Mouse (Mus musculus): ENCODE data around the gene Clec18a. TPM values are rescaled to one million over a fixed set of nuclear protein-coding genes. Genes with fewer than 3 reads are reported as not detected.
"Not testable (repeated sequence)": the region's sequence is repeated elsewhere in the genome, so short reads cannot be mapped to it uniquely, and the experiment has no call there.

Clec18a gene
- polyA plus RNA-seq, 1 experiment, result not detected

GRCm38 (mm10) chr8:111036591-111036990 lies 55.6 kb downstream of the Clec18a start:
- no peaks in the 10 kb centered on the region for H3K4me1 ChIP-seq (ENCODE audit: control insufficient read depth, insufficient read depth, insufficient read length, low read length)
- H3K27ac ChIP-seq (replicated peaks; ENCODE audit: low read depth, low read length), result no peak overlapping the region
- no peak overlapping the region for H3K4me3 ChIP-seq (ENCODE audit: insufficient read depth, low read depth, low read length)

GRCm38 (mm10) chr8:111034276-111034675 lies 58.0 kb downstream of the Clec18a start:
- Histone ChIP-seq H3K4me3 (ENCODE audit: insufficient read depth, low read depth, low read length) (peak overlapping the region; percentile 74), H3K4me1 (ENCODE audit: control insufficient read depth, insufficient read depth, insufficient read length, low read length) (no peaks in the 10 kb centered on the region), H3K27ac (replicated peaks; ENCODE audit: low read depth, low read length) (peak overlapping the region; percentile 76)

- no peaks in the 10 kb centered on the region for H3K4me1 ChIP-seq (ENCODE audit: control insufficient read depth, insufficient read depth, insufficient read length, low read length)
- peak overlapping the region; percentile 74 for H3K4me3 ChIP-seq (ENCODE audit: insufficient read depth, low read depth, low read length)
- H3K27ac ChIP-seq (replicated peaks; ENCODE audit: low read depth, low read length), result peak overlapping the region; percentile 76
These were observed 58.6 kb downstream of the Clec18a start for GRCm38 (mm10) chr8:111033482-111034215.

DNA sequence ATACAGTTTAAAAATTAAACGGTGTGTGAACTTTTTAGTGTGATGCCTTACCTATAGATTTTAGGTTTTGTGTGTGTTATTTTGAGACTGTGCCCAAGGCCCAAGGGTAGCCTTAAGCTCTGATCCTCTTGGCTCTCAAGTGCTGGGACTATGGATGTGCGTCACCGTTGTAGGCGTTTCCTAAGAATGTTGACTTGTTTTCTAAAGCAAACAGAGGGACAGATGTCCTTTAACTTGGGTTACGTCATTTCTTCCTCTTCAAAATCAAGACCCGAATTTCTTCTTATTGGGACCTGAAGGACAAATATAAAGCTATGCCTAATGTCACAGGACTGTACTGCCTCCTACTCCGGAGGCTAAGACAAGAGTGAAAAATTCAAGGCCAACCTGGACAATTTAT lies 59.3 kb downstream of the Clec18a start, which contains the start of gene Aars:
Gene Aars (plus strand): TSS at position 229 of the 400 bp plus-strand sequence.
- peak within 1 kb of the TSS; percentile 76 for H3K27ac ChIP-seq (replicated peaks; ENCODE audit: low read depth, low read length)
- no peaks in the 10 kb centered on the region for H3K4me1 ChIP-seq (ENCODE audit: control insufficient read depth, insufficient read depth, insufficient read length, low read length)
- H3K4me3 ChIP-seq (ENCODE audit: insufficient read depth, low read depth, low read length), result peak within 1 kb of the TSS; percentile 74

DNA sequence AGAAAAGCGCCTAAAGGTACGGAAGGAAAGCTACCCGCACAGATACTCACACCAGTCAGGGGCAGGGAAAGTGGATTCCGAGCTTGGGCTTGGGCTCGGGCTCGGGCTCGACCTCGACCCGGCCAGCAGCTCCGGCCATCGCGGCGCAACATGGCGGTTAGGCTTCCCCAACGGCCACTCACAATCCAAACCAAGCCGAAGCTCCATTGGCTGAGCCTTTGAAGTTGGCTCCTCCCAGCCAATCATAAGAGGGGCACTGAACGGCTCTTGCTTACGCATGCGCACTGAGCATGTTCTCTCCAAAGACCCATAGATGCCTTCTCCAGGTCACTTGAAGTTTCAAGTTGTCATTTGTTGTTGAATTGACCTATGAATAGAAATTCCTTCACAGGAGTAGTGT lies 60.7 kb downstream of the Clec18a start, which contains the start of gene Ddx19b:
Gene Ddx19b (minus strand): TSS at position 180 of the 400 bp plus-strand sequence.
- Histone ChIP-seq H3K4me3 (ENCODE audit: insufficient read depth, low read depth, low read length) (no peak within 1 kb of the TSS), H3K27ac (replicated peaks; ENCODE audit: low read depth, low read length) (no peak within 1 kb of the TSS), H3K4me1 (ENCODE audit: control insufficient read depth, insufficient read depth, insufficient read length, low read length) (no peaks in the 10 kb centered on the region)

DNA sequence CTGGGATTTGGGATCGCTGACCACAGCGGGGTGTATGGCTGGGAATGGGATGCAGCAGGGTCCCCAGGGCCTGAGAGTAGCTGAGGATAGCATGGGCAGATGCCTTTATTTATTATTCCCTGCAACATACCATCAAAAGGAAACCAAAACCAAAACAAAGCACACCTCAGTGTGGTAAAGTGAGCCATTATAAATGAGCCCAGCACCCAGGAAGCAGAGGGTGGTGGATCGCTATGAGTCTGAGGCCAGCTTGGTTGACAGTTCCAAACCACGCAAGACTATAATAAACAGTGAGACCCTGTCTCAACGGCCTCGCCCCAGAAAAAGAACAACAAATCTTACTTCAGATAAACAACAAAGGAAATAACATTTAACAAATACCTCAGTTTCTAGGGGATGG lies 62.2 kb downstream of the Clec18a start:
- H3K27ac ChIP-seq (replicated peaks; ENCODE audit: low read depth, low read length), result no peak overlapping the region
- H3K4me1 ChIP-seq (ENCODE audit: control insufficient read depth, insufficient read depth, insufficient read length, low read length), result no peaks in the 10 kb centered on the region
- no peak overlapping the region for H3K4me3 ChIP-seq (ENCODE audit: insufficient read depth, low read depth, low read length)

DNA sequence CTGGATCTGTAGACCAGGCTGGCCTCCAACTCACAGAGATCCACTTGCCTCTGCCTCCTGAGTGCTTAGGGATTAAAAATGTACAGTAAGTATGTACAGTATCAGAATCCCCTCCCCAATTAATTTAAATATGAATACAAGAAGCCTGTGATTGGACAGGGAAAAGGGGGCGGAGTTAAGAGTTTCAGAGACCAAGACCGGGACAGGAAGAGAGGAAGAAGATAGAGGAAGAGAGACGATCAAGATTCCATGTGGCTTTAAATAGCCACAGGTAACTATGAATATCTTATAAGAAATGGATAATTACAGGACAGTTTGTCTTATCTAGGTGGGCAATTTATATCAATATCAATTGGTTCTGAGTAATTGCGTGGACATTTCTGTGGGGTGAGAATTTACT lies 62.6 kb downstream of the Clec18a start:
- H3K27ac ChIP-seq (replicated peaks; ENCODE audit: low read depth, low read length), result no peak overlapping the region
- no peak overlapping the region for H3K4me3 ChIP-seq (ENCODE audit: insufficient read depth, low read depth, low read length)
- no peaks in the 10 kb centered on the region for H3K4me1 ChIP-seq (ENCODE audit: control insufficient read depth, insufficient read depth, insufficient read length, low read length)

DNA sequence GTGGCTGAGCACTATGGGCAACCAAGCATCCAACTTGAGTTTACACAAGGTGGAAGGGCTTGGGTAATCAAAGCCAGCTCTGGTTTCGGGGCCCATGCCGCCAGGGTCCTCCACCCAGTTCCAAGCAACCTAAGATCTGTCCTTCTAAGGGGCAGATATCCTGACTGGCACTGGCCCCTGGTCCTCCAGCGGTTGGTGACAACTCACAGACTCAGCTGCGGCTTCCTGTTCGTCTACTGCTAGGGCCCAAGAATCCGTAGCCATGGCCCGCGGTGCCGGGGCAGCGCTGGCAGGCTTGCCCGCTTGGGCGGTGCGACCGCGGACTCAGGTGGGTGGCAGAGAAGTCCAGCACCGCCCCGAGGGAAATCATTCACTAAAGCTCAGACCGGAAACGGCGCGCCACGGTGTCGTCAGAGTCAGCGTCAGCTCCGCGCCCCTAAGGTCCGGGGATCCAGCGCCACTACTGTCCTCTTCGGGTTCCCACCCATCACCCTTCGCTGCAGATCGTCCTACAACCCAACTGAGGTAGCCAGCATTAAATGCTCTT lies 64.8 kb downstream of the Clec18a start:
- H3K4me3 ChIP-seq (ENCODE audit: insufficient read depth, low read depth, low read length), result peak overlapping the region; percentile 75
- H3K27ac ChIP-seq (replicated peaks; ENCODE audit: low read depth, low read length), result peak overlapping the region; percentile 56
- no peaks in the 10 kb centered on the region for H3K4me1 ChIP-seq (ENCODE audit: control insufficient read depth, insufficient read depth, insufficient read length, low read length)

DNA sequence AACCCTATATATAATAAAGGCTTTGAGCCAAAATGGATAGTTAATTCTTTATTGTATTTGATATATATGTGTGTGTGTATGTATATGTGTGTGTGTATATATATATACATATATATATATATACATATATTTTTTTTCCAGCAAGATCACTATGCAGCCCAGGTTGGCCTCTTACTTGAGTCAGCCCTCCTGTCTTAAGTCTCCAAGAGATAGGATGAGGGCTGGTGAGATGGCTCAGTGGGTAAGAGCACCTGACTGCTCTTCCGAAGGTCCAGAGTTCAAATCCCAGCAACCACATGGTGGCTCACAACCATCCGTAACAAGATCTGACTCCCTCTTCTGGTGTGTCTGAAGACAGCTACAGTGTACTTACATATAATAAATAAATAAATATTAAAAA lies 65.6 kb downstream of the Clec18a start:
- H3K4me1 ChIP-seq (ENCODE audit: control insufficient read depth, insufficient read depth, insufficient read length, low read length); H3K4me3 ChIP-seq (ENCODE audit: insufficient read depth, low read depth, low read length); H3K27ac ChIP-seq (replicated peaks; ENCODE audit: low read depth, low read length): not testable (repeated sequence)

- H3K27ac ChIP-seq (replicated peaks; ENCODE audit: low read depth, low read length); H3K4me3 ChIP-seq (ENCODE audit: insufficient read depth, low read depth, low read length); H3K4me1 ChIP-seq (ENCODE audit: control insufficient read depth, insufficient read depth, insufficient read length, low read length): not testable (repeated sequence)
These were observed 81.8 kb downstream of the Clec18a start for GRCm38 (mm10) chr8:111010230-111010991.

Other genes starting within 250 kb of the Clec18a start
- 52.6 and 53.8 TPM in 2 replicates for gene Cog4, start 245.8 kb downstream of the Clec18a start, polyA plus RNA-seq (2012; ENCODE audit: insufficient read depth, insufficient read length, missing spikeins)
- 8.6 and 13.7 TPM in 2 replicates for gene Sf3b3, start 245.6 kb downstream of the Clec18a start, polyA plus RNA-seq (2012; ENCODE audit: insufficient read depth, insufficient read length, missing spikeins)
- gene Fuk, start 189.9 kb downstream of the Clec18a start, polyA plus RNA-seq (2012; ENCODE audit: insufficient read depth, insufficient read length, missing spikeins), result 2.9 and 4.6 TPM in 2 replicates
- 3.6 and 4.1 TPM in 2 replicates for gene St3gal2, start 172.5 kb downstream of the Clec18a start, polyA plus RNA-seq (2012; ENCODE audit: insufficient read depth, insufficient read length, missing spikeins)
- gene Ddx19a, start 94.6 kb downstream of the Clec18a start, polyA plus RNA-seq (2012; ENCODE audit: insufficient read depth, insufficient read length, missing spikeins), result 15.8 and 21.4 TPM in 2 replicates
- gene Ddx19b, start 60.7 kb downstream of the Clec18a start, polyA plus RNA-seq (2012; ENCODE audit: insufficient read depth, insufficient read length, missing spikeins), result 2.8 and 3.7 TPM in 2 replicates
- 27.1 and 45.8 TPM in 2 replicates for gene Aars, start 59.3 kb downstream of the Clec18a start, polyA plus RNA-seq (2012; ENCODE audit: insufficient read depth, insufficient read length, missing spikeins)
- gene Exosc6, start 36.1 kb downstream of the Clec18a start, polyA plus RNA-seq (2012; ENCODE audit: insufficient read depth, insufficient read length, missing spikeins), result not detected in 2 replicates
- 21.3 and 50.5 TPM in 2 replicates for gene Pdpr, start 2.2 kb upstream of the Clec18a start, polyA plus RNA-seq (2012; ENCODE audit: insufficient read depth, insufficient read length, missing spikeins)
- gene Glg1, start 166.8 kb upstream of the Clec18a start, polyA plus RNA-seq (2012; ENCODE audit: insufficient read depth, insufficient read length, missing spikeins), result 13.9 and 21.8 TPM in 2 replicates
- 7.0 and 9.1 TPM in 2 replicates for gene Rfwd3, start 207.8 kb upstream of the Clec18a start, polyA plus RNA-seq (2012; ENCODE audit: insufficient read depth, insufficient read length, missing spikeins)
- gene Mlkl, start 245.8 kb upstream of the Clec18a start, polyA plus RNA-seq (2012; ENCODE audit: insufficient read depth, insufficient read length, missing spikeins), result 2.7 and 2.8 TPM in 2 replicates